In the genomic region with DNA sequence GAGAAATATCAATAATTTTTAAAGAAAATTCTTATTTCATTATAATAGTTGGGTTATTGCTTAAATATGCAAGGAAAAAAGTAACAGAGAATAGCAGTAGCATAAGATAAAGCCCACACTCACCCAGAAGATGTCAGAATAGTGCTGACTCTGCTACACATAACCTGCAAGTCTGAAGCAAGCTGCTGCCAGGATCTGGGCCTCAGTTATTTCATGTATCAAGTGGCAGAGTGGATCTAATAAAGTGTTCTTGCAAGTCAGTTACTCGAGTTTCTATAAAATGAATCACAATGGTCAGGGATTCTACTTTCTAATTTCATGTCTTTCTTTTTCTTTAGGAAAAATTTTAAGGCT, we compare ENCODE assay signal across 18 mouse cellular contexts.
"Had no signal": no experiment of that assay in that cellular context is flagged by ENCODE, and none has a peak within 500 bp of the region (broad histone marks: within the 10 kb centered on the region; RNA-seq: fewer than 3 reads in every experiment).

No protein-coding gene starts in this region.

- H3K9ac ChIP-seq: liver, embryonic 13.5 days had no signal

- H3K9me3 ChIP-seq: liver, embryonic 13.5 days had no signal

- DNase-seq: kidney, adult 2 months; kidney, postnatal 25 days; layer of hippocampus, adult 9-11 months; liver, embryonic 13.5 days; lung, adult 2 months; lung, postnatal 14 days; lung, postnatal 4 days; right cerebral cortex, adult 18-20 months; right cerebral cortex, postnatal 14 days; right cerebral cortex, postnatal 4 days; thymus, adult 2 months; thymus, postnatal 14 days; thymus, postnatal 4 days had no signal

- ATAC-seq: midbrain, embryonic 16.5 days had no signal

- H3K36me3 ChIP-seq: liver, embryonic 13.5 days had no signal

- H3K4me2 ChIP-seq: liver, embryonic 13.5 days had no signal

- H3K4me1 ChIP-seq: liver, embryonic 13.5 days had no signal

- H3K27me3 ChIP-seq: liver, embryonic 13.5 days had no signal

- H3K4me3 ChIP-seq: layer of hippocampus, adult 2 months; liver, embryonic 13.5 days; myocyte had no signal

- H3K27ac ChIP-seq: kidney, postnatal 0 days; layer of hippocampus, adult 2 months; liver, embryonic 13.5 days; stomach, postnatal 0 days had no signal
